Mouse (Mus musculus): ENCODE results near the gene Dgat2. TPM values are rescaled to one million over a fixed set of nuclear protein-coding genes. Genes with fewer than 3 reads are reported as not detected.

The Dgat2 gene
- polyA plus RNA-seq, 1 experiment from 2014 or later = 21.4 TPM

GRCm38 (mm10) chr7:99144616-99145015 lies 37.9 kb downstream of the Dgat2 start:
- H3K36me3 ChIP-seq (replicated peaks) = no peaks in the 10 kb centered on the region
- no peak overlapping the region for H3K27ac ChIP-seq
- H3K9me3 ChIP-seq = no peaks in the 10 kb centered on the region
- no peaks in the 10 kb centered on the region for H3K27me3 ChIP-seq (replicated peaks)
- H3K9ac ChIP-seq = no peak overlapping the region
- H3K4me2 ChIP-seq = no peak overlapping the region
- ATAC-seq (replicated peaks) = no peak
- 75% methylated on average over 11 of the region's 11 CpGs for WGBS
- H3K4me3 ChIP-seq = no peak overlapping the region
- peaks cover 13% of the 10 kb centered on the region for H3K4me1 ChIP-seq

DNA sequence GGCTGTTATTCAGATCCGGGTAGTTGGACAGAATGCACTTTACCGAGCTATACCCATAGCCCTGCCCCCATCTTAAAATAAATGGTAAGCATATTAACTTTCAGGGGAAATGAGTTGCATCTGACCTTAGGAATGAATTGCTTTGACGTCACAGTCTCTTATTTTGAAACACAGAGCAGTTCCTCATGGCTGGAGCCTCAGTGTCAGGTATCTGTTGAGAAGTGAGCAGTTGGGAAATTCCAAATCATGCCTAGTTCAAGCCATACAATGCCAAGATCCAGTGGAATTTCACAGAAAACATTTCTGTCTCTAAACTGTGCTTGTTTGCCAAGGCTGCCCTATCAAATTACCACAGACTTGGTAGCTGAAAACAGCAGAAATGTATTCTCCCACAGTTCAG lies 39.3 kb downstream of the Dgat2 start:
- H3K4me2 ChIP-seq = no peak overlapping the region
- H3K27me3 ChIP-seq (replicated peaks) = no peaks in the 10 kb centered on the region
- H3K27ac ChIP-seq = no peak overlapping the region
- 80% methylated on average over 3 of the region's 3 CpGs for WGBS
- no peak overlapping the region for H3K4me3 ChIP-seq
- ATAC-seq (replicated peaks) = no peak
- no peak overlapping the region for H3K9ac ChIP-seq
- peaks cover 25% of the 10 kb centered on the region for H3K4me1 ChIP-seq
- no peaks in the 10 kb centered on the region for H3K36me3 ChIP-seq (replicated peaks)
- no peaks in the 10 kb centered on the region for H3K9me3 ChIP-seq

GRCm38 (mm10) chr7:99141919-99142606 lies 40.5 kb downstream of the Dgat2 start:
- 32% methylated on average over 12 of the region's 12 CpGs for WGBS
- ATAC-seq (replicated peaks) = no peak
- Histone ChIP-seq H3K9me3 (no peaks in the 10 kb centered on the region), H3K4me2 (peak overlapping the region; percentile 66), H3K4me3 (peak overlapping the region; percentile 92), H3K4me1 (peaks cover 25% of the 10 kb centered on the region), H3K36me3 (replicated peaks) (no peaks in the 10 kb centered on the region), H3K27me3 (replicated peaks) (no peaks in the 10 kb centered on the region), H3K27ac (peak overlapping the region; percentile 70), H3K9ac (peak overlapping the region; percentile 26; the same call in 1 of the 2 replicates)

- WGBS = under 1% methylated on average over 51 of the region's 51 CpGs
- H3K9ac ChIP-seq = peak within 1 kb of the TSS; percentile 81
- peaks cover 25% of the 10 kb centered on the region for H3K4me1 ChIP-seq
- H3K4me3 ChIP-seq = peak within 1 kb of the TSS; percentile 92
- H3K27me3 ChIP-seq (replicated peaks) = no peaks in the 10 kb centered on the region
- peak within 1 kb of the TSS; percentile 66 for H3K4me2 ChIP-seq
- ATAC-seq (replicated peaks) = peak; percentile 99
- no peaks in the 10 kb centered on the region for H3K36me3 ChIP-seq (replicated peaks)
- H3K27ac ChIP-seq = peak within 1 kb of the TSS; percentile 93
- no peaks in the 10 kb centered on the region for H3K9me3 ChIP-seq
These were observed 41.3 kb downstream of the Dgat2 start, which contains the start of gene Uvrag for GRCm38 (mm10) chr7:99140984-99141918. Uvrag (minus strand) TSS chr7:99141141.

DNA sequence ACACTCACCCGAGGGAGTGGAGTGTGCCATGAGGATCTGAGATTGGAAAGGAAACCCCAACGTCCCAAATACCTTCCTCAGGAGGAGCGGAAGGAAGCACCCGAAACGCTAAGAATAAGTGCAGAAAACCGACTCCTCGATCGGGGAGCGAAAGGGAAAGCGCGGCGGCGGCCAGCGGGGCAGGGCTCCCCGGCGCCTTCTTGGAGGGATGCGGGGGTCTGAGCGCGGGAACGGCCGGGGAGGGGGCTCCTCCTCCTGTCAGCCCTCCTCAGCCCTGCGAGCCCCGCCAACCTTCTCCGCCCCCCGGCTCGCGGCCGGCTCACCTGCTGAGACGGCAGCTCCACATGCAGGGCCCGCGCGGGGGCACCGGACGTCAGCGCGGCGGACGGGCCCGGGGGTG lies 42.0 kb downstream of the Dgat2 start:
- no peaks in the 10 kb centered on the region for H3K36me3 ChIP-seq (replicated peaks)
- 0% methylated on average over 35 of the region's 39 CpGs for WGBS
- H3K4me3 ChIP-seq = peak overlapping the region; percentile 92
- H3K27ac ChIP-seq = peak overlapping the region; percentile 93
- H3K9ac ChIP-seq = peak overlapping the region; percentile 81
- H3K9me3 ChIP-seq = no peaks in the 10 kb centered on the region
- H3K4me1 ChIP-seq = peaks cover 25% of the 10 kb centered on the region
- H3K27me3 ChIP-seq (replicated peaks) = no peaks in the 10 kb centered on the region
- peak overlapping the region; percentile 66 for H3K4me2 ChIP-seq
- ATAC-seq (replicated peaks) = no peak

DNA sequence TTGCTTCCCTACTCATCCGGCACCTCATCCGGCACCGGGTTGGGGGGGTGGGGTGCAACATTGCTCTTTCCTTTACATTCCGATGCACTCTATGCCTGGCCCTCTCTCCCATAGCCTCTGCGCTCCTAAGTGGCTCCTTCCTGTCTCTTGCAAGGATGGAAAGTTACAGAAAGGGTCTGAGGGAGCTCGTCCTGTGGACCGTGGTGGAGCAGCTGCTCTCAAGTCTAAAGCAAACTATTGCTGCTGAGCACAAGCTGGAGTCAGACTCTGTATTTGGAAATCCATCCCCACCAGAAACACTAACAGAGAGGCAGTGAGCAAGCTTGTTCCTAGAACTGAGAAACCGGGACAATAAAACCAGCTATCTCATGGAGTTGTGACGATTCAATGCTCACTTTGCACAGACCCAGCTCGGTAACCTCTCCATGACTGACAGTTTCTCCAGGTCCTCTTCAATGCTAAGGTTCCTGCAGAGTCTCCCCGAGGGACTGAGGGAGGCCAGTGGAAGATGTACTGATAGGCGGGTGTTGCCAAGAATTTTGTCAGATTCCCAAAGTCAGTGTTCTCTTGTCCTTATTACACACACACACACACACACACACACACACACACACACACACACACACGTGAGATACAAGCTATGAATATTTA lies 42.6 kb downstream of the Dgat2 start:
- Histone ChIP-seq H3K9me3 (no peaks in the 10 kb centered on the region), H3K36me3 (replicated peaks) (no peaks in the 10 kb centered on the region), H3K4me2 (peak overlapping the region; percentile 66), H3K4me3 (peak overlapping the region; percentile 92), H3K27ac (peak overlapping the region; percentile 93; the same call in 1 of the 2 replicates), H3K4me1 (peaks cover 25% of the 10 kb centered on the region), H3K27me3 (replicated peaks) (no peaks in the 10 kb centered on the region), H3K9ac (peak overlapping the region; percentile 81)
- 1% methylated on average over 13 of the region's 13 CpGs for WGBS
- no peak for ATAC-seq (replicated peaks)

GRCm38 (mm10) chr7:99137541-99137940 lies 45.0 kb downstream of the Dgat2 start:
- no peak overlapping the region for H3K4me3 ChIP-seq

DNA sequence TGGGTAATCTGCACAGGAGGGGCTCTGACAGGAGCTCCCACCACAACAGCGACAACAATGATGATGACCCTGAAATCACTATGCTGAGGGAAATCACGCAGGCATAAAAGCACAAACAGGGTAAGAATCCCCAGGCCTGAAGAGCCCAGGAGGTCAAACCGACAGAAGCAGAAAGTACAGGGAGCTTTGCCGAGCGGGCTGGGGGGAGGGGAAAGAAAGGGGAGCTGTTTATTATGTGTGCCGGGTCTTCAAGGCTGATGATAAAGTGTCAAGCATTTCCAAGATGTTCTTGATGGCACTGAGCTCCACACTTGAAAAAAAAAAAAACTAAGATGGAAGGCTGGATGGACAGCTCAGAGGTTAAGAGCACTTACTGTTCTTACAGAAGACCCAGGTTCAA lies 45.7 kb downstream of the Dgat2 start:
- Histone ChIP-seq H3K9me3 (no peaks in the 10 kb centered on the region), H3K27me3 (replicated peaks) (no peaks in the 10 kb centered on the region), H3K4me2 (no peak overlapping the region), H3K4me1 (peaks cover 19% of the 10 kb centered on the region), H3K9ac (no peak overlapping the region), H3K36me3 (replicated peaks) (no peaks in the 10 kb centered on the region), H3K27ac (no peak overlapping the region), H3K4me3 (no peak overlapping the region)
- no peak for ATAC-seq (replicated peaks)
- WGBS = 47% methylated on average over 6 of the region's 6 CpGs

More at GRCm38 (mm10) chr7:99137541-99137940, 45.0 kb downstream of the Dgat2 start:
- no peak overlapping the region for H3K27ac ChIP-seq
- H3K4me2 ChIP-seq = no peak overlapping the region
- no peak for ATAC-seq (replicated peaks)
- no peaks in the 10 kb centered on the region for H3K36me3 ChIP-seq (replicated peaks)
- H3K9ac ChIP-seq = no peak overlapping the region
- H3K9me3 ChIP-seq = no peaks in the 10 kb centered on the region
- WGBS = over 99% methylated on average over 4 of the region's 4 CpGs
- H3K4me1 ChIP-seq = peaks cover 25% of the 10 kb centered on the region
- H3K27me3 ChIP-seq (replicated peaks) = no peaks in the 10 kb centered on the region

DNA sequence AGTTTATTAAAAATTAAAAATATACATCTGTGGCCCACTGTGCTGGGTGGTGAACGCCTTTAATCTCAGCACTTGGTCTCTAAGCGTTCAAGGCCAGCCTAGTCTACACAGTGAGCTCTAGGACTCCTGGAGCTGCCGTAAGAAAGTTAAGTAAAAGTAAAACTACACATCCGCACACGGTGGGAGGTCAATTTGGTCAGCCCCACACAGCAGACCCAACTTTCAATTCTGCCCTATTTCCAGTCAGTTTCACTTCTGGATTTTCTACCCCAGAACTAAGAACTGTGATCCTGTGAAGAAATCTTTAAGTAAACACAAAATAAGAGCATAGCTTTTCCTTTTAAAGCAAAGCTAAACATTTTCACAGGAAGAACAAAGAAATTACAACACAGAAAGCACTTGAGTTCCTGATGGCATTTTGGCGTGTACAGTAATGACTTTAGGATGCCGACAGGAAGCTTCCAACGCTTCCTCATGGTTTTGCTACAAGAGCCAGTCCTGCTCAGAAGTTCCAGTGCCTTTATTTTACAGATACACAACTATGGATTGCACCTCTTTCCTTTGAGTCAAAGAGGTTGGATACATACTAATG lies 48.6 kb downstream of the Dgat2 start:
- H3K9me3 ChIP-seq = no peaks in the 10 kb centered on the region
- no peak overlapping the region for H3K9ac ChIP-seq
- no peak overlapping the region for H3K4me2 ChIP-seq
- ATAC-seq (replicated peaks) = no peak
- H3K4me3 ChIP-seq = no peak overlapping the region
- no peak overlapping the region for H3K27ac ChIP-seq
- 88% methylated on average over 8 of the region's 8 CpGs for WGBS
- H3K36me3 ChIP-seq (replicated peaks) = no peaks in the 10 kb centered on the region
- H3K4me1 ChIP-seq = peaks cover 5% of the 10 kb centered on the region; the same call in 1 of the 2 replicates
- no peaks in the 10 kb centered on the region for H3K27me3 ChIP-seq (replicated peaks)

DNA sequence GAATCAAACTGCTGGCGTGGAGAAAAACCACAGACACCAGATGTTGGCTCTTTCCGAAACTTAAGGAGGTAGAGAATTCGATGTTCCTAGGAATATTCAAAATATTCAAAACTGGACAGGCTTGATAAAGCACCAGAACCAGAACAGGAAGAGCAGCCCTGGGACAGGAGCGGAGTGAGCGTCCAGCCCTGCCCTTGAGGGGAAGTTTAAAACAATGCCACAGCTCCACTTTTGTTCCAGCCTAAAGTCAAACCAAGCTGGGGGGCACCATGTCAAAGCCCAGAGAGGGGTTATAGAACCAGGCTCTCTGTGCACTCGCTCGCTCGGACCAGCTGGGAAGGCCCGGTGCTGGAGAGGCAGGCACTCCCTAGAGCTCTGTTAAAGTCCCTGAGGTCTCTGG lies 49.9 kb downstream of the Dgat2 start:
- Histone ChIP-seq H3K36me3 (replicated peaks) (no peaks in the 10 kb centered on the region), H3K27ac (no peak overlapping the region), H3K9me3 (no peaks in the 10 kb centered on the region), H3K4me3 (no peak overlapping the region), H3K9ac (no peak overlapping the region), H3K27me3 (replicated peaks) (no peaks in the 10 kb centered on the region), H3K4me2 (no peak overlapping the region), H3K4me1 (no peaks in the 10 kb centered on the region)
- 86% methylated on average over 9 of the region's 9 CpGs for WGBS
- no peak for ATAC-seq (replicated peaks)

DNA sequence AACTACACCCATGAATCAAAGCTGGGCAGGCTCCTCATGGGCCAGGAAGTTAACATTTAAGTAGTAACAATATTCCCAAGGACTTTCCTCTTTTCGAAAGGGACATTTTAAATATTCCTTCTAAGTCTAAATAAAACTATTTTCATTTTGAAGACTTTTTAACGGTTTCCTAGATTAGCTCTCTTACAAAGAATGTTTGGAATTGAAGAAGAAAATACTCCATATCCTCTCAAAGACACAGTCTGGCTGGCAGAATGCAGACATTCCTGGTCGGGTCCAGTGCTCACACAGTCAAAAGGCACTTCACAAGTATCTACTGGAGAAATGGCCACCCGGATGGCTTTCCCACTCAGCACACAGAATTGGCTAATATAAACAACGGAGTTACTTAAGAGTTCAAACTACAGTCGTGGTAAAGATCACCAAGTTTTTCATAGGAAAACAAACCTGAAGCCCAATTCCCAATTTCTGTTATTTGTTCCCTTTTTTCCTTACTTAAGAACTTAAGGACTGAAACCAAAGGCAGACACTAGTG lies 50.6 kb downstream of the Dgat2 start:
- no peak for ATAC-seq (replicated peaks)
- no peak overlapping the region for H3K4me3 ChIP-seq
- no peak overlapping the region for H3K4me2 ChIP-seq
- H3K27me3 ChIP-seq (replicated peaks) = no peaks in the 10 kb centered on the region
- no peaks in the 10 kb centered on the region for H3K4me1 ChIP-seq
- 82% methylated on average over 6 of the region's 6 CpGs for WGBS
- no peak overlapping the region for H3K27ac ChIP-seq
- no peaks in the 10 kb centered on the region for H3K36me3 ChIP-seq (replicated peaks)
- no peaks in the 10 kb centered on the region for H3K9me3 ChIP-seq
- H3K9ac ChIP-seq = no peak overlapping the region

Measured in midbrain, embryonic 15.5 days (tissue).